Mouse (Mus musculus): Measurements from ENCODE around the gene Rorc. TPM values are rescaled to one million over a fixed set of nuclear protein-coding genes. Genes with fewer than 3 reads are reported as not detected.

Gene Rorc
- polyA plus RNA-seq, 1 experiment from 2014 or later = 170 TPM

DNA sequence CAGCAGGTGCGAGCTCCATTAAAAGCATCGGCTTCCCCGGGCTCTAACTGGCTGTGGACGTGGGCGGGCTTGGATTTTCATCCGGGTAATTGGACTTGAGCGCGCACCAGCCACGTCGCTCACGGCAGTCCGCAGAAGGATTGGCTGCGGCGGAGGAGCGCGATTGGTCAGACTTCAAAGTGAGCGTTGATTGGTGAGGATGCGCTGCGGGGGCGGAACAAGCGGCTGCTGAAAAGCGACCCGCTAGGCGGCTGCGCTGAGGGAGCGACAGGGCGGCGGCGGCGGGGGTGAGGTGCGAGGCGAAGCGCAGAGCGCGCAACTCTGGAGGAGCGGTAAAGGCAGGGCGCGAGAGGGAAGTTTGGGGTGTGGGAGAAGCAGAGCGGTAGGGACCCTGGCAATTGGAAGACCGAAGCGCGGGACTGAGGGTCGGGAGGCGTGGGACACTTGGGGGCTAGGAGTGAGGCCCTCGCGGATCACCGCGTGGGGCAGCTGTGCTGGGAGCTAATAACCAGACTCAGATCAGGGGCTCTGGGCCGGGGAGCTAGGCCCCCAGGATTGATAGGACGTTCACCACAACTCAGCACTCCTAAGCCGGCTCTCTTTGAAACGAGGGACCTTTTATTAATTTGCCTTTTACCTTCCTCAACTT lies 40.6 kb downstream of the Rorc start, which contains the start of gene Tdrkh:
Gene Tdrkh, plus strand, starts transcription at position 243 of the 649 bp plus-strand sequence.
- peak; percentile 98 for DNase-seq (ENCODE audit: low spot score)

DNA sequence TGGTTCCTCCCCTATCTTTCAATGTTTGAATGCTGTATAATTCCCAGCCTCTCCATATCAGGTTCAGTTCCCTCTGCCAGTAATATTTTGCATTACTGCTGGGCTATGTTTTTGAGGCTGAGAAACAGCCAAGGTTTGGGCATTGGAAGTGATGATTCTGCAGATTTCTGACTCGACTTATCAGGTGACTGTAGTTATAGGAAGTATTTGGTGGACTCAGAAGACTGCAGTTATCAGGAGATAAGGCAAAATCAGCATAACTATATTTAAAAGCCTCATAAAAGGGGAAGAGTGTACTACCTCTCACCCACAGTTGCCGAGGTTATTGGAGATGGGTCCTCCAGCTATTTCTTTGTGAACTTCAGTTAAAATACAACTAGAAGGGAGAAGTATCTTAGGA lies 58.4 kb downstream of the Rorc start:
- no peak for DNase-seq (ENCODE audit: low spot score)

DNA sequence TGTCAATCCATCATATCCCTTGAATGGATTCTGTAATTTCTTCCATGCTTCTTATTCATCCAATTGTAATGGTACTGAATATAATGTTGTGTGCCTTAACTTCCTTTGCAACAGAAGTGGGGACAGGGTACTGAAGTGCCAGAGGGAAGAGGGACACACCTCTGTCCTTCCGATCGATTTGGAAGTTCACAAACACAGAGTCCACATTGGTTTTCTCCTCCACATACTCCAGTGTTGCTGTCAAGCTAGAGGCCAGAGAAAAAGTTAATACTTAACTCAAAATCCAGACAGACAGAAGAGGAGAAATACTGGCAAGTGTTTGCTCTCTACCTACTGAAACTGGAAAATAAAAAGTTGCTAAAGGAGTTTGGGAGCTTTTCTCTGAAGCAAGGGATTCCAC lies 61.7 kb downstream of the Rorc start:
- DNase-seq (ENCODE audit: low spot score) = no peak

DNA sequence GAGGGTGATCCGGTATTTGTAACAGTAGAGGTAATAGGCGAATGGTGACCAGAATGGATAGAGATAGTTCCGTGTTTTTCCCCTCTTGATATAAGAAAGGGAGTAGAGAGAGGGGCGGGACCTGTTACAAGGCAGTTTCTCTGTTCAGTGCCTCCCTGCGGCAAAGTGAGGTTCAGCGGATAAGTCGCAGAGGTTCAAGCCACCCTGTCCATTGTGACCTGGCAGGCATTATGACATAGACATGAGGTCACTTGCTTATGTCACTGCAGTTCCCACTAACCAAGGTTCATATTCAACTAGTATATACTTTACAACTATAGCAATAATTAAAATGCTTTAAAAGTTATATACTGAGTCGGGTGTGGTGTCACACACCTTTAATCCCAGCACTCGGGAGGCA lies 63.8 kb downstream of the Rorc start:
- DNase-seq (ENCODE audit: low spot score) = no peak

DNA sequence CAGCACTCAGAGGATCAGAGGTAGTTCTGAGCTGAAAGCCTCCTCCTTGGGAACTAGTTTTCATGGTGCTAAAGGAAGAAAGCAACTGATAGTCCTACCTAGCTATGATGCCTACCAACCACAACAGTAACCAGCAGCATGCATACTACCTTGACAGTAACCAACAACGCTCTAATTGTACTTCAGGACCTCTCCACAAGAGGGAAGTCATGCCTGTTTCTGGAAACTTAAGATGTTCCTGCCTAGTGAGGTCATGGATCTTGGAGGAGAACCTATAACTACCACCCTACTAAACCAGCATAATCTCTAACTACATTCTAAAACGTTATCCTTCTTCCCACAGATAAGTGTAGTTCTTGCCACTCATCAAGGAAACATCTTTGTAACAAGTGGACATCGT lies 68.6 kb downstream of the Rorc start:
- peak; percentile 46 for DNase-seq (ENCODE audit: low spot score)

DNA sequence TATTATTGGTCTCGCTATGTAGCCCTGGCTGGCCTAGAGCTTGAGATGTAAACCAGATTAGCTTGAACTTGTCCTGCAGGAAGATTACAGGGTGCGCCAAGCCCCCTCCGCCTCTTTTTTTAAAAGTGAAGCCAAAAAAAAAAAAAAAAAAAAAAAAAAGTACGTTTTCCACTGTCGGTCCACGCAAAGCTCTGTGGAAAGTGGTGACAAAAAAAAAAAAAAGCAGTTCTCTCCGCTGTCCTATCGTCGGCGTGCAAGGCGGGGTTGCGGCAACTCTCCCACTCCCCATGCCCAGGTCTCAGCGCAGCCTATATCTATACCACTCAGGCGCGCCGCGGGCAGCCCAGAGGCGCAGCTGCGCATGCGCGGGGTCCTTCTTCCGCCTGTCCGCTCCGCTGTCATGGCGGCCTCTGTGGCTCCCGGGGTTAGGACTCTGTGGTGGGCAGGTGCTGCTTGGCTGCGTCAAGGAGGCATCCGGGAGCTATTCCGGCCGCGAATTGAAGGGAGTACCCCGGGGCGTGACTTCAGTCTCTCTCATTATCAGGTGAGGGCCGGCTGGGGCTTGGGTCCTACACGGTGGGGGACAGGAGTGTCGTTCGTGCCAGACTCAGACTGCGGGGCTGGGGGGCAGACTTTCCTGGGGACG lies 70.5 kb downstream of the Rorc start, which contains the start of gene Mrpl9:
Gene Mrpl9, plus strand, starts transcription at position 368 of the 646 bp plus-strand sequence.
- peak; percentile 96 for DNase-seq (ENCODE audit: low spot score)

DNA sequence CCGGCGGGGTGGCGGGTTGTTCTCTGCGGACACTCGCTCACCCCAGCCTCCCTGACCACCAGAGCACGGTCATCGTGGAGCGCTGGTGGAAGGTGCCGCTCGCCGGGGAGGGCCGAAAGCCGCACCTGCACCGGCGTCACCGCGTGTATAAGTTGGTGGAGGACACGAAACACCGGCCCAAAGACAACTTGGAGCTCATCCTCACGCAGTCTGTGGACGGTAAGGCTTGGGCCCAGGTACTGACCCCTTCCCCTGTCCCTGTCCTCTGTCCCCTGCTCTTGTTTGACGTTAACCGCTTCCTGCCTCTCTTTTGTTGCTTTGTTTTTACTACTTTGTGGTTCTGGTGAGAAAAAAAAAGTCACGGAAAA lies 71.0 kb downstream of the Rorc start, which contains the start of gene Oaz3:
Gene Oaz3, minus strand, starts transcription at position 319 of the 368 bp plus-strand sequence.
- peak; percentile 37 for DNase-seq (ENCODE audit: low spot score)

Other genes starting within 250 kb of the Rorc start
- gene Gm10696, start 194.6 kb upstream of the Rorc start, polyA plus RNA-seq (2015; fragmentation: Nextera tagmentation; extraction: Ambion mirVana) = 0.08 TPM in 1 of 2 replicates, not detected in the other
- 0.08 TPM in 1 of 2 replicates, not detected in the other for gene Gm5286, start 176.1 kb upstream of the Rorc start, polyA plus RNA-seq (2015; fragmentation: Nextera tagmentation; extraction: Ambion mirVana)
- not detected in 2 replicates for gene Gm4778, start 108.8 kb upstream of the Rorc start, polyA plus RNA-seq (2015; fragmentation: Nextera tagmentation; extraction: Ambion mirVana)
- 8.3 and 8.8 TPM in 2 replicates for gene Them4, start 62.7 kb upstream of the Rorc start, polyA plus RNA-seq (2015; fragmentation: Nextera tagmentation; extraction: Ambion mirVana)
- 0.27 and 0.47 TPM in 2 replicates for gene Them5, start 30.7 kb upstream of the Rorc start, polyA plus RNA-seq (2015; fragmentation: Nextera tagmentation; extraction: Ambion mirVana)
- 1.8 and 3.6 TPM in 2 replicates for gene C2cd4d, start 10.4 kb upstream of the Rorc start, polyA plus RNA-seq (2015; fragmentation: Nextera tagmentation; extraction: Ambion mirVana)
- 8.2 and 14.0 TPM in 2 replicates for gene Lingo4, start 25.7 kb downstream of the Rorc start, polyA plus RNA-seq (2015; fragmentation: Nextera tagmentation; extraction: Ambion mirVana)
- gene Tdrkh, start 40.5 kb downstream of the Rorc start, polyA plus RNA-seq (2015; fragmentation: Nextera tagmentation; extraction: Ambion mirVana) = 34.3 and 39.1 TPM in 2 replicates
- 63.5 and 73.6 TPM in 2 replicates for gene Mrpl9, start 70.5 kb downstream of the Rorc start, polyA plus RNA-seq (2015; fragmentation: Nextera tagmentation; extraction: Ambion mirVana)
- 0.37 and 0.95 TPM in 2 replicates for gene Oaz3, start 71.1 kb downstream of the Rorc start, polyA plus RNA-seq (2015; fragmentation: Nextera tagmentation; extraction: Ambion mirVana)
- gene Celf3, start 105.5 kb downstream of the Rorc start, polyA plus RNA-seq (2015; fragmentation: Nextera tagmentation; extraction: Ambion mirVana) = 0.39 and 0.74 TPM in 2 replicates
- 6.2 and 6.6 TPM in 2 replicates for gene Riiad1, start 107.5 kb downstream of the Rorc start, polyA plus RNA-seq (2015; fragmentation: Nextera tagmentation; extraction: Ambion mirVana)
- 33.5 and 39.3 TPM in 2 replicates for gene Snx27, start 209.9 kb downstream of the Rorc start, polyA plus RNA-seq (2015; fragmentation: Nextera tagmentation; extraction: Ambion mirVana)

All from thymus, postnatal 0 days (tissue).